Mouse (Mus musculus): Measurements from ENCODE around the gene Hras. TPM values are rescaled to one million over a fixed set of nuclear protein-coding genes. Genes with fewer than 3 reads are reported as not detected.

Gene Hras
- total RNA-seq, 2 experiments from 2014 or later, result 256 to 304 TPM

DNA sequence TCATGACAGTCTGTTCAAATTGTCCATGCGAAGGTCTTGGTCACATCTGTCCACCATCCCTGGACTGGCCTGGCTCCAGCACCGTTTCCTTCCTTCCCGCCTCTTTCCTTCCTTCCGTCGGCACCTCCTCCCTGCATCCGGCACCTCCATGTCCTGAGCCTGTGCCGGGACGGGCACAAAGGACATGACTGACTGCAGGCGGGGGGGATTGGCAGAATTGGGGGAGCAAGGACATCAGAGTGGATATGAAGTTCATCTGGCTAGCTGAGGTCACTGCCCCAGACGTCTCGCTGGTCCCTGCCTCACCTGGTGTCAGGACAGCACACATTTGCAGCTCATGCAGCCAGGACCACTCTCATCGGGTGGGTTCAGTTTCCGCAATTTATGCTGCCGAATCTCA lies 2.8 kb downstream of the Hras start:
- no peak for DNase-seq (ENCODE audit: low spot score in 2 of 2)
- intact Hi-C loops (cut with DNase I), result no loop called here

DNA sequence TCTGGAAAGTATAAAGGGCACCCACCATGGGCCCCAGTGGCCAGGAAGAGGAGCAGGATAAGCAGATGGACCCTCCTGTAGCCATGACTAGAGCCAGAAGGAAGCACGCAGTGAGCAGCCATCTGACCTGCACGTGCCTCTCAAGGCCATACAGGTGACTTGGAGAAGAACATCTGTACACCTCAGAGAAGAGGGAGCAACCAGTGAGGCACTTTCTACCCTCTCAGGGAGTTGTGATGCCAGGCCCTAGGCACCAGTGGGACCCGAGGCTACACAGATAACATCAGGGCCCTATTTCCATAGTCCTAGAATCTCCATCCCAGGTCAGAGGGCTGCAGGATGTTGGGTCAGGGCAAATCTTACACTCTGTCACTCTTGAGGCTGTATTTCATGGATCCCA lies 3.6 kb downstream of the Hras start:
- no peak for DNase-seq (ENCODE audit: low spot score in 2 of 2)
- intact Hi-C loops (cut with DNase I), result no loop called here

DNA sequence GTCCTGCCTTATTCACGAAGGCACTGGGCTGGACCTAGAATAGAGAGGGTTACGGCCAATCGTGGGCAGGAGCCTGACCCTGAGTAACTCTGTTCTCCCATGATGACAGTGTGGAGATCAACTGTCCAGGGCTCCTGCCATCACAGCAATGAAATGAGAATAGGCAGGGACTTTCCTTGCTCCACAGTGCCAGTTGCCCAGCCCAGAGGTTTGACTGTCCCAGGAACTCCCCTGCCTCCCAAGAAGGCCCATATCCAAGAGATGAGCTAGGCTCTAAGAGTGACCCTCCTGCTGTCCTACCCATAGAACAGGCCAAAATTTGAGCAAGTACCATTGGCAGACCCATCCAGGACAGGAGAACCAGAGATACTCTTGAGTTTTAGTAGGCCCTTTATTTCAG lies 5.1 kb downstream of the Hras start:
- no peak for DNase-seq (ENCODE audit: low spot score in 2 of 2)
- intact Hi-C loops (cut with DNase I), result no loop called here

- intact Hi-C loops (cut with DNase I), result no loop called here
These were observed 5.6 kb downstream of the Hras start for GRCm38 (mm10) chr7:141188194-141188593.

DNA sequence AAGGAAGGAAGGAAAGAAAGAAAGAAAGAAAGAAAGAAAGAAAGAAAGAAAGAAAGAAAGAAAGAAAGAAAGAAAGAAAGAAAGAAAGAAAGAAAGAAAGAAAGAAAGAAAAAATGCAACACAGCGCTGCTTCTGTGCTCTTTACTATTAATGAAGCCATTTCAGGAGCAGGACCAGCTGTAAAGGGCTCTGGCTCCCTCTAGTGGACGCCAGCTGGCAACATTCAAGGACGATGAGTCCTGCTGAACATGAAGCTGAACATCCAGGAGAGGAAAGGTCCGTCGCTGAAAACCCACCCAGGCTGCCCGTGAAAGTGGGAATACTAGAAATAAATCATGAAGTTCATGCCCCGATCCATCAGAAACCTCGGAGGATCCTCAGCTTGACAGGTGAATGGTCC lies 17.6 kb downstream of the Hras start:
- intact Hi-C loops (cut with DNase I), result loop anchor here (5.0 kb wide), 2 partner anchors 84 to 269 kb away; no protein-coding TSS in a partner anchor
- peak; percentile 75 to 85 for DNase-seq (ENCODE audit: low spot score in 2 of 2)

More at GRCm38 (mm10) chr7:141188194-141188593, 5.6 kb downstream of the Hras start:
- no peak for DNase-seq (ENCODE audit: low spot score in 2 of 2)

DNA sequence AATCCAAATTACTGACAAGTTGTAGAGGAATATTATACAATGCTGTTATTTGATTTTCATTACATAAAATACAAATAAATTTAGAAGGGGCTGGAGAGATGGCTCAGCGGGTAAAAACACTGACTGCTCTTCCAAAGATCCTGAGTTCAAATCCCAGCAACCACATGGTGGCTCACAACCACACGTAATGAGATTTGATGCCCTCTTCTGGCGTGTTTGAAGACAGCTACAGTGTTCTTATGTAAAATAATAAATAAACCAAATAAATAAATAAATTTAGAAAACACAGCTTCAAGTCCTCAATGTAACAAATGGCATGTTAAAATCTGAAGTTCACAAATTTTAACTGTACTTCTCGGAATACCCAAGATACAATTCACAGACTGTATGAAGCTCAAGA lies 18.7 kb downstream of the Hras start:
- no peak for DNase-seq (ENCODE audit: low spot score in 2 of 2)
- intact Hi-C loops (cut with DNase I), result loop anchor here (5.0 kb wide), 2 partner anchors 83 to 268 kb away; no protein-coding TSS in a partner anchor

DNA sequence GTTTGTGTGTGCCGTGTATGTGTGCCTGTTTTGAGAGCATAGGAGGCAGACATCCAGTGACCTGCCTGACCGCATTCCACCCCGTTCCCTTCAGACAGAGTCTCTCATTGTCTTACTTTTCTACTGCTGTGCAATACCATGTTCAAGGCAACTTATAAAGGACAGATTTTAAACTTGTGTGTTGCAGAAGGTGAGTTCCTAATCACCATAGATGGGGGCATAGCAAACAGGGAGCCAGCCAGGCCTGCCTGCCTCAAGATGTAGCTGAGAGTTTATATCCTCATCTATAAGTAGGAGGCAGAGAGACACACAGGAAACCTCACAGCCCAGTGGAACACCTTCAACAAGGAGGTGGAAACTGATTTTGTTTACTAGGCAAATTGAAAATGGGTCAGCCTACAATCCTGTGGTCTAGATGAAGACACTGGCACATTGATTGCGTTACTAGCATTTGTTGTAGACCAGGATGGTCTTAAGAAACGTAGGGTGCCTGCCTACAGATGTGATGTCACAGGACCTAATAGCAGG lies 20.4 kb downstream of the Hras start:
- intact Hi-C loops (cut with DNase I), result loop anchor here (5.0 kb wide), 3 partner anchors 41 to 326 kb away; partner anchors contain the start of genes Odf3 and Scgb1c1
- no peak for DNase-seq (ENCODE audit: low spot score in 2 of 2)

DNA sequence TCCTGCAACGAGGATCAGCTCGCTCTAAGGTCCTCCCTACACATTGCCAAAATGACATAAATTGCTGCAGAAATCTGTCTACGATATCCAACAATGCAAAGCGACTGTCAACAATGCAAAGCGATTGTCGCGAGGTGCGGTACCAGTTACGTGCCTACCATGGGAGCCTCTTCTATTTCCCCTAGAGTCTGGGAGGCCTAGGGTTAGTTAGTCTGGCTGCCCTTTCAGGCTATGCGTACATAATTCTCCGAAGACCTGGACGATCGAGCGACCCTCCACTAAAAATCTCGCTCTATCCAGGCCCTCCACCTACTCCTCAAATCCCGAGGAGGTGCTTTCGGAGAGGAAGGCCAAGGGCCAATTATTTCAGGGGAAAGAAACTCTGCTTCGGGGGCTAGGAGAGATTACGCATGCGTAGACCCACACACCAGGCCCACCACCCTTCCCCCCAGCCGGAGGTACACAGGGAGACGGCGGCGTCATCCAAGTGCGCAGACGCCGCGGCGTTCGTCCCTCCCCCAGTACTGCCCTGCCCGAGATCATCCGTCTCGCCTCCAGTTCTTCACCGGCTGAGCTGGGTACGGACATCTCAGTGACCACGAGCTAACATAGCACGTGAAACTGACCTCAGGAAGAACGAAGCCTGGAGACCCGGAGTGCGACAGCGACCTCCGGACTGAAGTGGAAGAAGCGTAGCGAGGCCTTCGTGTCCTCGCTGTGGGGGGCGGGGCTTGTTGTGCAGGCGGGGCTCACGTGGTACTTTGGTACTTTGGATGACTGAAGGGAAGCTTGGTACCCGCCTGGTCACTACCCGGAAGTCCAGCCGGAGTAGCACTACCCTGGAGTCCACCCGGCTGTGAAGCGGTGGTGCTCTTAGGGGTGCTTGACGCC lies 21.4 kb downstream of the Hras start, which contains the start of gene Rnh1:
Rnh1 (minus strand) TSS at position 742 of the 891 bp plus-strand sequence.
- intact Hi-C loops (cut with DNase I), result loop anchor here (5.0 kb wide), 3 partner anchors 40 to 325 kb away; partner anchors contain the start of genes Odf3 and Scgb1c1

DNA sequence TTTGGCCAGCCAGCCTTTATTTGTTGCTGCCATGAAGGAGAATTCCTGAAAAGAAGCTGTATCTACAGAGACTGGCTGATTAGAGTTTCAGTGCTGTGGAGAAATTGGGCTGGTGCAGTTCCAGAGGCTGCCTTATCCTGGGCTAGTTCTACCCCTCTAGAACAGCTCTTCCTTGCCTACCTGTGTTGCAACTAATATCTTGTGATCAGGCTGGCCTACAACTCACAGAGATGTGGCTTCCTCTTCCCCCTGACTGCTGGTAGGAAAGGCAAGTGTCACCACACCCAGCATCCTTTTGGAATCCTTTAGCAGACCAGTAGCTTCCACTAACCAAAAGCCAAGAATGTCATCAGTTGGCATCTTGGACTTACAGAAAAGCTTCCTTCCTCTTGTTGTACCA lies 23.9 kb downstream of the Hras start:
- no peak for DNase-seq (ENCODE audit: low spot score in 2 of 2)
- intact Hi-C loops (cut with DNase I), result loop anchor here (5.0 kb wide), 3 partner anchors 38 to 323 kb away; partner anchors contain the start of genes Odf3 and Scgb1c1

More for the DNA sequence above, 21.4 kb downstream of the Hras start, which contains the start of gene Rnh1:
- DNase-seq (ENCODE audit: low spot score in 2 of 2), result peak; percentile 92

GRCm38 (mm10) chr7:141169300-141169699 lies 24.5 kb downstream of the Hras start:
- DNase-seq (ENCODE audit: low spot score in 2 of 2), result no peak
- intact Hi-C loops (cut with DNase I), result no loop called here

- DNase-seq (ENCODE audit: low spot score in 2 of 2), result peak; percentile 59 to 68
- intact Hi-C loops (cut with DNase I), result no loop called here
These were observed 25.3 kb downstream of the Hras start for GRCm38 (mm10) chr7:141168518-141168953.

DNA sequence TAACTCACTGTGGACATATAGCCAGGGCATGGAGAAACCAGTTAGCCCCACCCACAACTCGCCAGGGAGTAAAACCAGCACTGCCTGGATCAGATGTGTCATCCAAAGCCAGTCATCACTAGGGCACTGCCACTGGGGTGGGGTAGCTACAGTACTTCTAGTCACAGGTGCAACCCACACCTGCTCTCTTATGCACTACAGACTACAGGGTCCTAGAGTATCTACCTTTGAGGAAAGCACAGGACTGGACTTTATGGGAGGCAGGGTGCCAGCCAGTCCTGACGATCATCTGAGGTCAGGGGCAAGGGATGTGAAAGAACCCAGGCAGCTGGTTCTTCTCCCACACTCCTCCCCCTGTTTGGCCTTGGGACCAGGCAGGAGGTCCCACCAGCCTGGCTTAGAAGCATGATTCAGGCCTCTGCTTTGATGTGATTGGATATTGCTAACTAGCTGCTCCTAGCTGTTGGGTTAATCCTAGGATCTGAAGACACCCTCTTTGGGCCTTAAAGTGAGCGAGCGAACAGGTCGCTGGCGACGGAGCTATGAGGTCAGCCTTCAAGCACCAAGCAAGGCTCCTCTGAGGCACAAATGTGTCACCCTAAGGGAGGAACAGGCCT lies 25.8 kb downstream of the Hras start:
- intact Hi-C loops (cut with DNase I), result no loop called here
- no peak for DNase-seq (ENCODE audit: low spot score in 2 of 2)

GRCm38 (mm10) chr7:141164850-141165249 lies 29.0 kb downstream of the Hras start:
- intact Hi-C loops (cut with DNase I), result no loop called here
- no peak for DNase-seq (ENCODE audit: low spot score in 2 of 2)

- DNase-seq (ENCODE audit: low spot score in 2 of 2), result no peak
- intact Hi-C loops (cut with DNase I), result no loop called here
These were observed 29.4 kb downstream of the Hras start for GRCm38 (mm10) chr7:141164397-141164796.

DNA sequence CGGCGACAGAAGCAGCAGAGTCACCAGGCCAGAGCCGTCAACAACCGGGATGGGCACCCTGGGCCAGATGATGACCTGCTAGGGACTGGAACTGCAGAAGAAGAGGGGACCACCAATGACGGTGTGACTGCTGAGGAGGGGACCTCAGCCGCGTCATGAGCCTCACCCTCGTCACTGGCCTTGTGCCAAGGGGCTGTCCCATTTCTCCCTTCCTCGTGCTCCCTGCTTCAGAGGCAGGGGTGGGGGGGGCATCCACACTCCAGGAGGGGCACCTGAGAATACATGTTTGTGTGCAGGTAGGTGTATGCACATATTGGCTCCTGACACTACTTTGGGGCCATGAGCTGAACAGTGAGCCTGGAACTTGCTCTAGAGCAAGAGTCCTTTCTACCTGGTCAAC lies 38.4 kb downstream of the Hras start:
- DNase-seq (ENCODE audit: low spot score in 2 of 2), result no peak
- intact Hi-C loops (cut with DNase I), result no loop called here

DNA sequence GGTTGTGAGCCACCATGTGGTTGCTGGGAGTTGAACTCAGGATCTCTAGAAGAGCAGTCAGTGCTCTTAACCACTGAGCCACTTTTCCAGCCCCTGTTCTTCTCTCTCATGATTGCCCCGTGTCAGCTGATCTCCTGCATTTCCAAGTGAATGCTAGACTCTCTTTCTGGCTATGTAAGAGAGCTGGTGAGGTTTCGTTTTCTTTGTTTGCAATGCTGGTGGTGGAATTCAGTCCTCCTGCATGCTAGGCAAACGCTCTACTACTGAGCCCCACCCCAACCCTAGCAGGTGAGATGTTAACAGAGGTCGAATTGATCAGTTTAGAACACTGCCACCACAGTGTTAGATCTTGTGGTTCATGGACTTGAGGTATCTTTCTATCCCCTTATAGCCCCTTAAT lies 45.2 kb downstream of the Hras start:
- no peak for DNase-seq (ENCODE audit: low spot score in 2 of 2)
- intact Hi-C loops (cut with DNase I), result no loop called here

DNA sequence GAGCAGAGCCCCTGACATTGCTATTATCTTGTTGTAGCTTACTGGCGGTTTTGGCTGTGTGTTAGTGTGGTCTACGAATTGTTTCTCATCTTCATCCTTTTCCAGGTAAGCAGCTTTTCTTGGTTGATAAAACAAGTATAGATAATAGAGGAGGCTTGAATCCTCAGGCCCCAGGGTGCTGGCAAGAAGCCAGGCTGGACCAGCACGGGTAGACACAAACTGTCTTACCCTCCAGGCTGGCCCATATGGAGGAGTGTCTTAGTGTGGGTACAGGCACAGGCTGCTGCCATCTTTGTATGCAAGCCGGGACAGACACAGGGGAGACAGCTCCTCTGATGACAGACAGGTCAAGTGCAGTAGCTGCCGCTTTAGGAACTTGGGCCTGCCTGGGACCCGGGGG lies 46.8 kb downstream of the Hras start:
- DNase-seq (ENCODE audit: low spot score in 2 of 2), result no peak
- intact Hi-C loops (cut with DNase I), result no loop called here

DNA sequence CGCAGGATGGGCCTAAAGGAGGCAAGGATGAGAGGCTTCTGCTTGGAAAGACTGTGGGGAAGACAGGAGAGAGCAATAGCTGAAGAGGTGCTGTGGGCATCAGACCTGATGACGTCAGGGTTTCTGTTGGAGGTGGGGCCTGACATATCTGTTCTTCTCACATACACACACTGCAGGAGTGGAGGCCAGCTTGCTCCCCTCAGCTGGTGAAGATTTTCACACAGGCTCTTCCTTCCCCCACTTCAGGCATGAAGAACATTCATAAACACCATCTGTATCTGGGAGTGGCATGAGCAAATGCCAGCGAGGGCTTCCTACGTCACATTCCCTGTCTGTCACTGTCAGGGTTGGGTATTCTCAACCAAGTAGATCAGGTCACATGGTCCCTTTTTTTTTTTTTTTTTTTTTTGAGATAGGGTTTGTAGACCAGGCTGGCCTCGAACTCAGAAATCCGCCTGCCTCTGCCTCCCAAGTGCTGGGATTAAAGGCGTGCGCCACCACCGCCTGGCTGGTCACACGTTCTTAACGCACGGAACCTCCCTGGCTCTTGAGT lies 47.7 kb downstream of the Hras start:
- DNase-seq (ENCODE audit: low spot score in 2 of 2), result no peak
- intact Hi-C loops (cut with DNase I), result no loop called here

DNA sequence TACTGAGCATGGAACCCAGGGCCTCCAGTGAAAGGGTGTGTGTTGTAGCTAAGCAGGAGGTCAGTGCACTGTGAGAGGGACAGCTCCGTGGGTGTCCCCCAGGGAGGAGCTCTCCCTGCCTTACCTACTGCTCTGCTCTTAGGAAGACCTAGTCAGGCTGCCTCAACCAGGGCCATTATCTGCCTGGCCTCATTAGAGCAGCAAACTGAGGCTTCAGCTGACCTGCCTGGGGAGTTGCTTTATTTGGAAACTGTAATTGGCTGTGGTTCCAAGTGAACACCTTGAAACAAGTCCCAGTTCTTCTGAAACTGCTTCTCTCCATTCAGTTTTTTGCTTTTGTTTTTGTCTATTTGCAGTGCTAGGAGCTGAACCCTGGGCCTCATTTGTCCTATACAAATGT lies 48.4 kb downstream of the Hras start:
- no peak for DNase-seq (ENCODE audit: low spot score in 2 of 2)
- intact Hi-C loops (cut with DNase I), result no loop called here

GRCm38 (mm10) chr7:141144650-141145049 lies 49.2 kb downstream of the Hras start:
- intact Hi-C loops (cut with DNase I), result no loop called here
- no peak for DNase-seq (ENCODE audit: low spot score in 2 of 2)
